Mouse (Mus musculus): Measurements from ENCODE around the gene Nfyc. TPM values are rescaled to one million over a fixed set of nuclear protein-coding genes. Genes with fewer than 3 reads are reported as not detected.

Gene Nfyc
- total and polyA plus RNA-seq, 3 experiments, result 33.6 to 51.1 (median 41.0) TPM

GRCm38 (mm10) chr4:120875961-120876360, 44.6 kb upstream of the Nfyc start:
- no peaks in the 10 kb centered on the region for H3K79me2 ChIP-seq (replicated peaks; ENCODE audit: control insufficient read depth, extremely low read depth, insufficient read depth, poor library complexity, severe bottlenecking)
- H3K27ac ChIP-seq (ENCODE audit: insufficient read depth, low read depth), result no peak overlapping the region
- TF ChIP-seq SMC3 (IDR thresholded peaks at IDR 0.05; ENCODE audit: low read depth, low read length) (no peak), MXI1 (IDR thresholded peaks at IDR 0.05; ENCODE audit: low read depth, low read length) (no peak), PAX5 (IDR thresholded peaks at IDR 0.05; ENCODE audit: low read length) (no peak), MEF2A (IDR thresholded peaks at IDR 0.05; ENCODE audit: borderline replicate concordance, low read depth, low read length) (no peak), BHLHE40 (IDR thresholded peaks at IDR 0.05; ENCODE audit: low read depth, low read length) (no peak), TBP (conservative IDR thresholded peaks at IDR 0.05; ENCODE audit: low read depth, low read length) (no peak), RAD21 (IDR thresholded peaks at IDR 0.05; ENCODE audit: low read depth, low read length) (no peak), ZMIZ1 (IDR thresholded peaks at IDR 0.05; ENCODE audit: low read depth, low read length) (no peak), ZC3H11A (IDR thresholded peaks at IDR 0.05; ENCODE audit: low read depth, low read length) (no peak), TCF12 (IDR thresholded peaks at IDR 0.05; ENCODE audit: low read depth, low read length) (no peak), EP300 (IDR thresholded peaks at IDR 0.05; ENCODE audit: low read length) (no peak), MAZ (IDR thresholded peaks at IDR 0.05; ENCODE audit: low read depth, low read length) (no peak), KAT2A (IDR thresholded peaks at IDR 0.05; ENCODE audit: insufficient replicate concordance, low read length) (no peak)
- no peaks in the 10 kb centered on the region for H3K36me3 ChIP-seq (replicated peaks in 1 of 2; ENCODE audit: control insufficient read depth in 1 of 2, insufficient read depth in 1 of 2, low read length in 1 of 2)
- no peaks in the 10 kb centered on the region for H3K9me3 ChIP-seq (replicated peaks; ENCODE audit: low read length)
- peaks cover 20% of the 10 kb centered on the region for H3K27me3 ChIP-seq (replicated peaks)
- H3K4me3 ChIP-seq (replicated peaks in 1 of 3; ENCODE audit: low read depth in 2 of 3, low read length in 2 of 3, poor library complexity in 1 of 3), result no peak overlapping the region
- dilution Hi-C loops (cut with MboI; ENCODE audit: extremely low pct_ligation_motif_present, extremely low pct_unique_long_range_greater_than_20kb, low sequenced_read_pairs), result no loop called here
- DNase-seq (ENCODE audit: extremely low read depth), result no peak
- in situ Hi-C loops (cut with MboI; ENCODE audit: low pct_ligation_motif_present, low pct_unique_long_range_greater_than_20kb, low sequenced_read_pairs), result no loop called here
- H3K4me1 ChIP-seq (ENCODE audit: control insufficient read depth in 1 of 2, insufficient read depth in 2 of 2), result peaks cover 15 to 25% of the 10 kb centered on the region in 2 experiments
- no peak overlapping the region for H3K9ac ChIP-seq (ENCODE audit: insufficient read depth, low read depth)
- H3K4me2 ChIP-seq (ENCODE audit: insufficient read depth, low read depth, poor library complexity, severe bottlenecking), result no peak overlapping the region

DNA sequence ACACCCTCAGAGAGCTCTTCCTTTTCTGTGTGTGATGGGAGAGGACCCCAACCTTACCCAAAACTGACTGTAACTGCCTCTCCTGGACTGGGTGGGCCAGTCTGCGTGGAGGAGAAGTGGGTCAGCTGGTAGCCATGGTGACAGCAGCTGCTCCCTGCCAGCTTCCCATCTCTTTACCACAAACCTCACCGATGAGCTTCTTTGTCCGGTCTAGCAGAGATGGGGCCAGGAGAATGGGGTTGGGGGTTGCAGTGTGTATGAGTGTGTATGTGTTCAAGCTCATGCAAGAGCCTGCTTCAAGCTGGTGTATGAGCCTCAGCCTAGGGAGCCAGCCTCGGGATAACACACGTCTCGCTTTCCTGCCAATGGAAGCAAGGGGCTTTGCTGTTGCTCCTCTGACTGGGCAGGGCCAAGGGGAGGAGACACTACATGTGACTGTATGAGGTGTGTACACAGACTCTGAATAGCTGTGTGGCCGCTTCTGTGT, 38.9 kb upstream of the Nfyc start:
- in situ Hi-C loops (cut with MboI; ENCODE audit: low pct_ligation_motif_present, low pct_unique_long_range_greater_than_20kb, low sequenced_read_pairs) (loop anchor here (25.0 kb wide), 1 partner anchor 283 kb away; the partner anchor contains the start of gene Gm8439), dilution Hi-C loops (cut with MboI; ENCODE audit: extremely low pct_ligation_motif_present, extremely low pct_unique_long_range_greater_than_20kb, low sequenced_read_pairs) (no loop called here)
- Histone ChIP-seq H3K36me3 (replicated peaks in 1 of 2; ENCODE audit: control insufficient read depth in 1 of 2, insufficient read depth in 1 of 2, low read length in 1 of 2) (no peaks in the 10 kb centered on the region), H3K4me2 (ENCODE audit: insufficient read depth, low read depth, poor library complexity, severe bottlenecking) (no peak overlapping the region), H3K9me3 (replicated peaks; ENCODE audit: low read length) (no peaks in the 10 kb centered on the region), H3K79me2 (replicated peaks; ENCODE audit: control insufficient read depth, extremely low read depth, insufficient read depth, poor library complexity, severe bottlenecking) (no peaks in the 10 kb centered on the region), H3K27ac (ENCODE audit: insufficient read depth, low read depth) (no peak overlapping the region), H3K4me3 (replicated peaks in 1 of 3; ENCODE audit: low read depth in 2 of 3, low read length in 2 of 3, poor library complexity in 1 of 3) (no peak overlapping the region), H3K4me1 (ENCODE audit: control insufficient read depth in 1 of 2, insufficient read depth in 2 of 2) (no peaks in the 10 kb centered on the region), H3K27me3 (replicated peaks) (peaks cover 67% of the 10 kb centered on the region), H3K9ac (ENCODE audit: insufficient read depth, low read depth) (no peak overlapping the region)
- TF ChIP-seq E2F4 (IDR thresholded peaks at IDR 0.05; ENCODE audit: insufficient replicate concordance, low read depth, low read length), result no peak
- DNase-seq (ENCODE audit: extremely low read depth), result no peak

DNA sequence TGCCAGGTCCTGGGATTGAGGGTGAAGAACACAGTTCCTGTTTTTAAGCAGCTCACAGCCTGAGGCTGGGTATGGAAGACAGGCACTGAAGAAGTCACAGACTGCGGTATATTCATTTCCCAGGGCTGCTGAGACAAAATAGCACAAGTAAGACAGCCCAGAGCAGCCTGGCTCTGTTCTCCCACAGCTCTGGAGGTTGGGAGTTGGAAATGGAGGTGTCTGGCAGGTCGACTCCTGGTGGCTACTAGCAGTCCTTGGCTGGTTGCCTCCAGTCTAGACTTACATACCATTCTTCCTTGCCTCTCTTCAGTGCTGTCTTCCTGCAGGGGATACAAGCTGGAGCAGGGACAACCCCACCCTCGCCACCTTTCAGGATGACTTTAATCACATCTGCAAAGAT, 37.6 kb upstream of the Nfyc start:
- DNase-seq (ENCODE audit: extremely low read depth), result no peak
- Histone ChIP-seq H3K79me2 (replicated peaks; ENCODE audit: control insufficient read depth, extremely low read depth, insufficient read depth, poor library complexity, severe bottlenecking) (no peaks in the 10 kb centered on the region), H3K27me3 (replicated peaks) (peaks cover 69% of the 10 kb centered on the region), H3K4me2 (ENCODE audit: insufficient read depth, low read depth, poor library complexity, severe bottlenecking) (no peak overlapping the region), H3K9me3 (replicated peaks; ENCODE audit: low read length) (no peaks in the 10 kb centered on the region), H3K4me3 (replicated peaks in 1 of 3; ENCODE audit: low read depth in 2 of 3, low read length in 2 of 3, poor library complexity in 1 of 3) (no peak overlapping the region), H3K36me3 (replicated peaks in 1 of 2; ENCODE audit: control insufficient read depth in 1 of 2, insufficient read depth in 1 of 2, low read length in 1 of 2) (no peaks in the 10 kb centered on the region), H3K27ac (ENCODE audit: insufficient read depth, low read depth) (no peak overlapping the region), H3K9ac (ENCODE audit: insufficient read depth, low read depth) (no peak overlapping the region), H3K4me1 (ENCODE audit: control insufficient read depth in 1 of 2, insufficient read depth in 2 of 2) (no peaks in the 10 kb centered on the region)
- in situ Hi-C loops (cut with MboI; ENCODE audit: low pct_ligation_motif_present, low pct_unique_long_range_greater_than_20kb, low sequenced_read_pairs), result loop anchor here (25.0 kb wide), 1 partner anchor 282 kb away; the partner anchor contains the start of gene Gm8439
- dilution Hi-C loops (cut with MboI; ENCODE audit: extremely low pct_ligation_motif_present, extremely low pct_unique_long_range_greater_than_20kb, low sequenced_read_pairs), result no loop called here
- no peak for TF ChIP-seq ZNF384 (IDR thresholded peaks at IDR 0.05; ENCODE audit: low read depth, low read length)
- no peak for TF ChIP-seq MAFK (IDR thresholded peaks at IDR 0.05; ENCODE audit: insufficient replicate concordance, low read length)
- no peak for TF ChIP-seq JUN (IDR thresholded peaks at IDR 0.05; ENCODE audit: insufficient read depth, low read depth, low read length)
- TF ChIP-seq PAX5 (IDR thresholded peaks at IDR 0.05; ENCODE audit: low read length), result no peak
- no peak for TF ChIP-seq TBP (conservative IDR thresholded peaks at IDR 0.05; ENCODE audit: low read depth, low read length)
- TF ChIP-seq SMC3 (IDR thresholded peaks at IDR 0.05; ENCODE audit: low read depth, low read length), result no peak
- no peak for TF ChIP-seq ELF1 (IDR thresholded peaks at IDR 0.05; ENCODE audit: low read depth, low read length)
- no peak for TF ChIP-seq HCFC1 (IDR thresholded peaks at IDR 0.05; ENCODE audit: low read depth, low read length)
- no peak for TF ChIP-seq MYC (IDR thresholded peaks at IDR 0.05; ENCODE audit: low read depth, low read length)
- no peak for TF ChIP-seq ZMIZ1 (IDR thresholded peaks at IDR 0.05; ENCODE audit: low read depth, low read length)
- no peak for TF ChIP-seq NELFE (IDR thresholded peaks at IDR 0.05; ENCODE audit: low read depth, low read length)
- TF ChIP-seq NRF1 (IDR thresholded peaks at IDR 0.05; ENCODE audit: low read depth, low read length), result no peak
- no peak for TF ChIP-seq IRF4 (IDR thresholded peaks at IDR 0.05; ENCODE audit: low read depth, low read length)
- no peak for TF ChIP-seq UBTF (IDR thresholded peaks at IDR 0.05; ENCODE audit: low read depth, low read length)
- TF ChIP-seq CHD2 (IDR thresholded peaks at IDR 0.05; ENCODE audit: low read length), result no peak
- no peak for TF ChIP-seq TCF12 (IDR thresholded peaks at IDR 0.05; ENCODE audit: low read depth, low read length)
- TF ChIP-seq ZC3H11A (IDR thresholded peaks at IDR 0.05; ENCODE audit: low read depth, low read length), result no peak
- TF ChIP-seq EP300 (IDR thresholded peaks at IDR 0.05; ENCODE audit: low read length), result no peak

All from CH12.LX (cell line).